Mouse (Mus musculus) ovary, adult 10 weeks (tissue): Measurements from ENCODE around the gene Zfp936. TPM values are rescaled to one million over a fixed set of nuclear protein-coding genes. Genes with fewer than 3 reads are reported as not detected.

ENCODE experiments used
- polyA plus RNA-seq: library from polyadenylated mRNA; stranded (reverse); fragments of 350-450 nt; fragmentation: Illumina TruSeq; extraction: RNeasy Lipid Tissue Mini Kit (QIAGEN cat#74804); gene quantifications from one replicate; pipeline ENCODE4 v1.2.3, GENCODE M21; 2014

The Zfp936 gene
- 6.8 TPM for polyA plus RNA-seq

GRCm38 (mm10) chr7:43113929-43114328 lies at the start of gene Zfp936:
Gene Zfp936 (plus strand): TSS chr7:43114229.

Other genes with a start within 250 kb of the Zfp936 start
- gene Gm2381, start 247.0 kb upstream of the Zfp936 start, polyA plus RNA-seq: not detected
- gene Vmn2r63, start 180.4 kb upstream of the Zfp936 start, polyA plus RNA-seq: not detected
- not detected for gene Gm9268, start 95.5 kb upstream of the Zfp936 start, polyA plus RNA-seq
- gene Zfp715, start 199.1 kb downstream of the Zfp936 start, polyA plus RNA-seq: 51.8 TPM
- 1.2 TPM for gene Siglecf, start 237.1 kb downstream of the Zfp936 start, polyA plus RNA-seq